Mouse (Mus musculus) small intestine, adult 2 months (tissue): ENCODE measurements around the gene Gprin3. TPM values are rescaled to one million over a fixed set of nuclear protein-coding genes. Genes with fewer than 3 reads are reported as not detected.

Experiments used
- H3K27ac ChIP-seq: fragments of 200-500 bp; 2 replicates; pipeline ENCODE4 v1.5.1; 2012; ENCODE audit warnings: low read depth, low read length, control low read depth, inconsistent platforms; ENCODE audit not compliant: insufficient read depth
- H3K27me3 ChIP-seq: fragments of 200-500 bp; 2 replicates; pipeline ENCODE4 v1.6.1; 2012; ENCODE audit warnings: mild to moderate bottlenecking, moderate library complexity, low read length, inconsistent platforms; ENCODE audit not compliant: control insufficient read depth, insufficient read depth
- H3K36me3 ChIP-seq: fragments of 200-500 bp; 2 replicates; pipeline ENCODE4 v1.6.1; 2012; ENCODE audit warnings: mild to moderate bottlenecking, low read length, control low read depth, inconsistent platforms; ENCODE audit not compliant: control insufficient read depth, insufficient read depth
- H3K4me1 ChIP-seq: fragments of 200-500 bp; 2 replicates; pipeline ENCODE4 v1.6.1; 2012; ENCODE audit warnings: low read length, inconsistent platforms, mixed read lengths; ENCODE audit not compliant: control insufficient read depth, insufficient read depth, insufficient read length
- H3K4me3 ChIP-seq: fragments of 200-500 bp; 2 replicates; pipeline ENCODE4 v1.5.1; 2012; ENCODE audit warnings: low read depth, mild to moderate bottlenecking, control low read depth, inconsistent platforms, low read length, moderate library complexity
- CTCF ChIP-seq: fragments of 200-500 bp; IDR thresholded peaks from 2 replicates; pipeline ENCODE4 v1.5.1; 2012; ENCODE audit warnings: low read depth, mild to moderate bottlenecking, control low read depth, inconsistent platforms, low read length, moderate library complexity, mixed read lengths; ENCODE audit not compliant: insufficient replicate concordance, insufficient read length; ENCODE audit errors: extremely low read depth
- POLR2A ChIP-seq: fragments of 200-500 bp; IDR thresholded peaks from 2 replicates; pipeline ENCODE4 v1.6.1; 2012; ENCODE audit warnings: low read depth, mild to moderate bottlenecking, control low read depth, inconsistent platforms, low read length, moderate library complexity
- WGBS: fragments of 180-500 bp; shearing (Covaris S2); methylation state at CpG from one replicate; pipeline ENCODE4 v1.1.7; 2018; 5-methylcytosine and 5-hydroxymethylcytosine counted together
- polyA plus RNA-seq: library from polyadenylated mRNA; depleted of rRNA; stranded (reverse); fragments of >200 nt; gene quantifications from 2 replicates; pipeline ENCODE4 v1.2.3, GENCODE M21; 2012

Gprin3 gene
- polyA plus RNA-seq, 1 experiment = 3.0 TPM

DNA sequence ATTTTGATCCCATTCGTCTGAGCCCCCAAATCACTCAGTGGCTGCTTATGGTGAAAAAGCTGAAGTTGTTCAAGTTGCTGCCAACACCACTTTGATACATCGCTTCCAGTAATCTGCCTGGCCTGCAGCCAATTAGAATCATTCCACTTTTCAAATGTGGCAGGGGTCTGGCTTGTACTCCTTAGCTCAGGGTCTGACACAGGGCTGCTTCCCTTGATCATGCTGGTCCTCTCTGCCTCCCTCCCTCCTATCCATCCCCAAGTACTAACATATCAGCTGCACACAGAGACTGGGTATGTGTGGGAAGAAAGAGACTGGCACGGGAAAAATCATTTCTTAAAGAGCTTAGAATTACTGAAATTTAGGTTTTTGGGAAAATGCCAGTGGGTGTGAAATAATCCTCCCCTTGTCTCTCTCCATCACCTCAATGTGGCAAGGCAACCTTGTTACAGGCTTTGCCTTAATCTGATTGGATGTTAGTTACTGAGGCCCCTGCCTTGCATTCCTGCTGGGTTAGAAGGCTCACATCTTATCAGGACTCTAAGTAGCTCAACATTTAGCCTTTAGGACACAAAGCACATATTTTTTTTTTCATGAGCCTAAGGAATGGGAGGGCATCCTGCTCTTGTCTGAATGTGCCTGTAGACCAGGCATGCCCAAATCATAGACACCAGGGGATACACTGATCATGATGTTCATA is 16.9 kb downstream of the Gprin3 start:
- no peaks in the 10 kb centered on the region for H3K36me3 ChIP-seq
- TF ChIP-seq CTCF = no peak
- no peak for TF ChIP-seq POLR2A
- no peaks in the 10 kb centered on the region for H3K27me3 ChIP-seq
- 59% methylated on average over 3 of the region's 3 CpGs for WGBS
- no peak overlapping the region for H3K4me3 ChIP-seq
- peaks cover 8% of the 10 kb centered on the region; the same call in 1 of the 2 replicates for H3K4me1 ChIP-seq
- H3K27ac ChIP-seq = no peak overlapping the region

DNA sequence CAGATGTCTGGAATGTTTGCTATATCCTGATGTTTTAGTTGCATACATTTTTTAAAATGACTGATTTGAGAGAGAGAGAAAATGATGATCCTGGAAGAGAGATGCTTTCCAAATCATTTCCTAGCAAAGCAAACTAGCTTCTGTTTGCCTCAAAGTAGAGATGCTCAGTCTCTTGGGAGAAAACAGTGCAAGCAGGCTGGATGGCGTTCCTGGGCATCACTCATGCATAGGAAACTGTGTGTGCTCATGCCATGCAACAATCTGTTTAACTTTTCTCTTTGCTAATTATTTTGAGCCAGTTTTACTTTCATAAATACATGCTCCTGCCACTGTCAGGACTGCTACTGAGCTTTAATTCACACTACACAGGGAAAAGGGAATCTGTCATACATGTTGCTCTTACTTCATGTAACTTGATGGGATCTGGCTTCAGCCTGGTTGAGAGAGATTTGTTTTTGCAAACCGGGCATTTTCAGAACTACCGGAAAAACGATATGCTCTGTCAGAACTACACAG is 18.6 kb downstream of the Gprin3 start:
- H3K27ac ChIP-seq = no peak overlapping the region
- WGBS = 78% methylated on average over 4 of the region's 4 CpGs
- H3K4me1 ChIP-seq = peaks cover 2% of the 10 kb centered on the region; the same call in 1 of the 2 replicates
- TF ChIP-seq CTCF (no peak), POLR2A (no peak)
- no peaks in the 10 kb centered on the region for H3K36me3 ChIP-seq
- no peak overlapping the region for H3K4me3 ChIP-seq
- H3K27me3 ChIP-seq = no peaks in the 10 kb centered on the region

DNA sequence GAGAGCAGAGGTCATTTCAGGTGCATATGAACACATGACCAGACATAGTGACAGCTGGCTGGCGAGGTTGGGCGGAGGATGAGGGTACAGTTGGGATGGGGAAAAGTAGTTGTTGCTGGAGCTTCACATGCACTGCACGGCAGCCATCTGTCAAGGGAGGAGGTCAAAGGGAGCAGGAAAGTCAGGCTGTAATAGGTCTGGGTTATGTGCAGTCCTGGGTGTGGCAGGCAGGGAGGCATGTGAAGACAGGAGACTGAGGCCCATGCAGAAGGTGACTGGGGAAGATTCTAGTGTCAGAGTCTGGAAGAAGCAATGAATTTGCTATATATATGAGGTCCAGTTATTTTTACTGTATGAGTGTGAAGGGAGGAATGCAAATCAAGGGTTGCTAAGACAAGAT is 35.9 kb downstream of the Gprin3 start:
- Histone ChIP-seq H3K4me1 (no peaks in the 10 kb centered on the region; the same call in 1 of the 2 replicates), H3K27me3 (no peaks in the 10 kb centered on the region), H3K4me3 (no peak overlapping the region), H3K36me3 (no peaks in the 10 kb centered on the region), H3K27ac (no peak overlapping the region)
- 64% methylated on average over 3 of the region's 3 CpGs for WGBS
- TF ChIP-seq POLR2A (no peak), CTCF (no peak)

DNA sequence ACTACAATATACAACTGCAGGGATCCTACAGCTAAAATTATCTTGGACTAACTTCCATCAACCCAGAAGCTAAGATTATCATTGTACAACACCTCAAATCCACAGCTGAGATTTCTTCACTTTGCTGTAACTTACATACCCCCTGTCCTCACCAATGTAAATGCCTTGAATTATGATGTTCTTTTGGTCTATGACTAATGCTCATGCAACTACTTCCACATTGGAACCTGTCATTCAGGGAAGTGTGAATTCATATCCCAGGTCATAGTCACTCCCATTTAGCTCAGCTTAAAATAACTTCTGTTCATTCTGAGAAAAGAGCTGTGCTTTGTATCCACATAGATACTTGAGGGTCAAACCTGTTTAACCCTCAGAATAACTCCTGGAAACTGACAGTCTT is 60.8 kb downstream of the Gprin3 start:
- Histone ChIP-seq H3K4me3 (no peak overlapping the region), H3K27me3 (no peaks in the 10 kb centered on the region), H3K27ac (no peak overlapping the region), H3K4me1 (no peaks in the 10 kb centered on the region), H3K36me3 (0 out of 2 replicates have a peak, but pooled peaks cover 1% of the 10 kb centered on the region)
- TF ChIP-seq POLR2A (no peak), CTCF (no peak)

DNA sequence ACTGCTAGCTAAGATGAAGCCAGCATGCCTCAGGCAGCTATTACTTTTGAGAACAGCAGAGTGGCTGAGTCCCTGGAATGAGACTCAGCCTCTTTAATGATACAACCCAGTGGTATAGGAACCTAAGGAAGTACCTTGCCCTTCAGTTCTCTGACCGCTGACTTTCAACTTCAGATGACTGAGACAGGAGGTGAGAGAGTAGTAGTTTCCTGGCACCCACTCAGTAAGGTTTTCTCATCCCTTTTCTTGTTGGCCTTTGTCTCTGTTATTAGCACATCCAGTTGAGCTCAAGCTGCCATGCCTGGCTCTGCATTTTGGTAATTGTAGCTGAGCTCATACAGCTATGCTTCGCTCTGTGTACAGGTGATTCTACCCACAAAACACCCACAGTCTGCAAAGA is 62.8 kb downstream of the Gprin3 start:
- 89% methylated on average over 2 of the region's 2 CpGs for WGBS

DNA sequence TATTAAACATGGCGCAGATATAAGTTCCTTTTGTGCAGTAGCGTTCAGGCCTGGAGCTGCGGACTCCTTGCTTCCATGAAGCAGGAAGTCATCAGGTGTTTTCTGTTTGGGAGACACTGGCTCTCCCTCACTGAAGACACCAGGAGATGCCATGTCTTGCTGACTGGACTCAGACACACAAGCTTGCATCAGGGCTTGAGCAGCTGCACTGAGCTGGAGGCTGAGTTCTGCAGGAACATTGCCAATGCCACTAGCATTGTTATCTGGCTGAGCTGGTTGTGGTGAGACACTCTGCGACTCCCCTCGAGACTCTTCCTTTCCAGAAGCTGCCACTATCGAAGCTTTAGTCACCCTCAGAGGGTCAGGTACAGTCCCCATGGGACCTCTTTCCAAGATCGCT is 71.2 kb downstream of the Gprin3 start:
- TF ChIP-seq POLR2A = no peak
- no peak for TF ChIP-seq CTCF
- H3K27ac ChIP-seq = no peak overlapping the region

More for the DNA sequence above, 62.8 kb downstream of the Gprin3 start:
- 0 out of 2 replicates have a peak, but pooled peaks cover 1% of the 10 kb centered on the region for H3K36me3 ChIP-seq
- no peak overlapping the region for H3K27ac ChIP-seq
- TF ChIP-seq POLR2A (no peak), CTCF (no peak)
- H3K4me3 ChIP-seq = no peak overlapping the region
- H3K27me3 ChIP-seq = no peaks in the 10 kb centered on the region
- H3K4me1 ChIP-seq = no peaks in the 10 kb centered on the region

DNA sequence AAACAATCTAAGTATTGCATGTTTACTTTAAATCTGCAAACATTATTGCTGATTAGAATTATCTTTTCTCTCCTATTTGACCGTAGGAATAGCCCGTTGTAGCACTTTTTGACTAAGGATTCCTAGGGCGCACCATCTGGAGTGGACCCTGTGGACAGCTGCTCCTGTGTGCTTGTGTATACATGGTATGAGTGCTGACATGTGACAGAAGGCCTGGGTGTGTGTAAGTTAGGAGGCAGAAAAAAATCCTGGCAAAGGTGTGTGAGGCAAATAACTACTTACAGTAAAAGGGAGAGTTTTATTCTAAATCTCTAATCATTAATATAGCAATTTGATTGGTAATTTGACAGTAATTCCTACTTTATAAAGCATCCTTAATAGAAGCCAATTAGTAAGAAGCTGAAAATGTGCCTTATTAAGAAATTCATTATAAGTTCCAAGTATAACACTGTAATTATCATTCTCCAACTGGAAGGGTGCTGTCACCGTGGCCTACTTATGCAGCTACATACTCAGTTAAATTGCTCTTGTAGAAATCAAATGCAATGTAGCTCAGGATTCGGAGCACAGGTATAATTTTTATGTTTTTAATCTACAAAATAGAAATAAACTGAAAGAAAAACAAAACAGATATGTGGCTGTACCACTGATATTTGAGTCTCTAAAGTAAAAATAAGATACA is 74.8 kb downstream of the Gprin3 start:
- Histone ChIP-seq H3K36me3 (peaks cover 17% of the 10 kb centered on the region), H3K4me3 (no peak overlapping the region), H3K27ac (no peak overlapping the region), H3K4me1 (peaks cover 2% of the 10 kb centered on the region; the same call in 1 of the 2 replicates), H3K27me3 (no peaks in the 10 kb centered on the region)
- WGBS = 79% methylated on average over 5 of the region's 5 CpGs
- TF ChIP-seq CTCF (no peak), POLR2A (no peak)

More for the DNA sequence above, 71.2 kb downstream of the Gprin3 start:
- Histone ChIP-seq H3K27me3 (no peaks in the 10 kb centered on the region), H3K36me3 (peaks cover 17% of the 10 kb centered on the region), H3K4me3 (no peak overlapping the region), H3K4me1 (no peaks in the 10 kb centered on the region)
- 93% methylated on average over 7 of the region's 7 CpGs for WGBS
